Mouse (Mus musculus) heart, embryonic 13.5 days (tissue): ENCODE data around the gene Ucp2. TPM values are rescaled to one million over a fixed set of nuclear protein-coding genes. Genes with fewer than 3 reads are reported as not detected.

Experiments
- ATAC-seq: fragments of 200-750 bp; cut with Nextera tagmentation; 2 replicates; pipeline ENCODE4 v1.8.0; 2017; ENCODE audit warnings: moderate TSS enrichment; ENCODE audit not compliant: insufficient number of reproducible peaks, low FRiP score, low TSS enrichment; ENCODE audit errors: extremely low read depth
- H3K27ac ChIP-seq: fragments of 300-500 bp; sonication (generic); replicated peaks from 2 replicates; pipeline ENCODE4 v1.5.1; 2015; ENCODE audit warnings: moderate library complexity, mild to moderate bottlenecking, inconsistent platforms
- H3K27me3 ChIP-seq: fragments of 300-500 bp; sonication (generic); replicated peaks from 2 replicates; pipeline ENCODE4 v1.6.1; 2015; ENCODE audit warnings: mild to moderate bottlenecking, inconsistent platforms
- H3K36me3 ChIP-seq: fragments of 300-500 bp; sonication (generic); 2 replicates; pipeline ENCODE4 v1.6.1; 2015; ENCODE audit warnings: mild to moderate bottlenecking, inconsistent platforms
- H3K4me1 ChIP-seq: fragments of 300-500 bp; sonication (generic); 2 replicates; pipeline ENCODE4 v1.6.1; 2015; ENCODE audit warnings: inconsistent platforms
- H3K4me2 ChIP-seq: fragments of 300-500 bp; sonication (generic); 2 replicates; pipeline ENCODE4 v1.6.1; 2015; ENCODE audit warnings: inconsistent platforms, mild to moderate bottlenecking, moderate library complexity
- H3K4me3 ChIP-seq: fragments of 300-500 bp; sonication (generic); 2 replicates; pipeline ENCODE4 v1.5.1; 2015; ENCODE audit warnings: moderate library complexity, mild to moderate bottlenecking, inconsistent platforms
- H3K9ac ChIP-seq: fragments of 300-500 bp; sonication (generic); 2 replicates; pipeline ENCODE4 v1.6.1; 2015; ENCODE audit warnings: inconsistent platforms, mild to moderate bottlenecking, moderate library complexity
- H3K9me3 ChIP-seq: fragments of 300-500 bp; sonication (generic); 2 replicates; pipeline ENCODE4 v1.6.1; 2016; ENCODE audit warnings: inconsistent platforms
- WGBS: fragments of 180-500 bp; shearing (Covaris S2); methylation state at CpG from one replicate; pipeline ENCODE4 v1.1.7; 2015; ENCODE audit warnings: mixed read lengths; 5-methylcytosine and 5-hydroxymethylcytosine counted together
- polyA plus RNA-seq: library from polyadenylated mRNA; unstranded; fragments of >200 nt; fragmentation: Nextera tagmentation; extraction: Ambion mirVana; gene quantifications from 2 replicates; pipeline ENCODE4 v1.2.1, GENCODE M21; 2015

Gene Ucp2
- polyA plus RNA-seq, 1 experiment from 2014 or later = 197 TPM

- no peak overlapping the region for H3K9ac ChIP-seq
- 70% methylated on average over 4 of the region's 4 CpGs for WGBS
Measured at GRCm38 (mm10) chr7:100506494-100506893, 13.4 kb downstream of the Ucp2 start.

GRCm38 (mm10) chr7:100508670-100509069 is 15.5 kb downstream of the Ucp2 start:
- no peaks in the 10 kb centered on the region for H3K36me3 ChIP-seq
- H3K4me2 ChIP-seq = no peak overlapping the region
- H3K27ac ChIP-seq = no peak overlapping the region
- no peak overlapping the region for H3K9ac ChIP-seq
- WGBS = 44% methylated on average over 3 of the region's 3 CpGs
- ATAC-seq = no peak
- no peak overlapping the region for H3K4me3 ChIP-seq
- no peaks in the 10 kb centered on the region; the same call in 1 of the 2 replicates for H3K4me1 ChIP-seq
- no peaks in the 10 kb centered on the region for H3K9me3 ChIP-seq
- peaks cover 17% of the 10 kb centered on the region for H3K27me3 ChIP-seq

More at GRCm38 (mm10) chr7:100506494-100506893, 13.4 kb downstream of the Ucp2 start:
- H3K27ac ChIP-seq = no peak overlapping the region
- no peaks in the 10 kb centered on the region for H3K27me3 ChIP-seq
- H3K36me3 ChIP-seq = no peaks in the 10 kb centered on the region
- H3K4me1 ChIP-seq = no peaks in the 10 kb centered on the region; the same call in 1 of the 2 replicates
- H3K9me3 ChIP-seq = no peaks in the 10 kb centered on the region
- ATAC-seq = no peak
- H3K4me3 ChIP-seq = no peak overlapping the region
- H3K4me2 ChIP-seq = no peak overlapping the region

- Histone ChIP-seq H3K9me3 (no peaks in the 10 kb centered on the region), H3K4me2 (no peak overlapping the region), H3K27ac (no peak overlapping the region), H3K4me1 (no peaks in the 10 kb centered on the region; the same call in 1 of the 2 replicates), H3K27me3 (peaks cover 25% of the 10 kb centered on the region), H3K36me3 (no peaks in the 10 kb centered on the region), H3K9ac (no peak overlapping the region), H3K4me3 (no peak overlapping the region)
- no peak for ATAC-seq
- 67% methylated on average over 8 of the region's 8 CpGs for WGBS
Measured at GRCm38 (mm10) chr7:100511602-100512001, 18.5 kb downstream of the Ucp2 start.

- no peaks in the 10 kb centered on the region for H3K9me3 ChIP-seq
- no peaks in the 10 kb centered on the region for H3K36me3 ChIP-seq
- WGBS = 43% methylated on average over 11 of the region's 11 CpGs
- peak within 1 kb of the TSS; percentile 39 for H3K4me2 ChIP-seq
- H3K27me3 ChIP-seq = peaks cover 25% of the 10 kb centered on the region
- H3K4me1 ChIP-seq = no peaks in the 10 kb centered on the region; the same call in 1 of the 2 replicates
- no peak for ATAC-seq
- no peak within 1 kb of the TSS for H3K9ac ChIP-seq
- H3K4me3 ChIP-seq = 0 out of 2 replicates have a peak within 1 kb of the TSS, but pooled peaks have one; percentile 6
- H3K27ac ChIP-seq = no peak within 1 kb of the TSS
Measured at GRCm38 (mm10) chr7:100514573-100514972, 21.4 kb downstream of the Ucp2 start, which contains the start of gene Dnajb13. Gene Dnajb13, minus strand, starts transcription at chr7:100514960.

GRCm38 (mm10) chr7:100520204-100520603 is 27.1 kb downstream of the Ucp2 start:
- no peak overlapping the region for H3K27ac ChIP-seq
- H3K4me3 ChIP-seq = no peak overlapping the region
- no peak for ATAC-seq
- H3K36me3 ChIP-seq = no peaks in the 10 kb centered on the region
- no peaks in the 10 kb centered on the region for H3K4me1 ChIP-seq
- 0 out of 2 replicates have a peak, but pooled peaks cover 2% of the 10 kb centered on the region for H3K27me3 ChIP-seq
- H3K9ac ChIP-seq = no peak overlapping the region
- H3K4me2 ChIP-seq = no peak overlapping the region
- no peaks in the 10 kb centered on the region for H3K9me3 ChIP-seq
- WGBS = 52% methylated on average over 7 of the region's 7 CpGs

- Histone ChIP-seq H3K4me1 (no peaks in the 10 kb centered on the region), H3K9ac (no peak overlapping the region), H3K36me3 (no peaks in the 10 kb centered on the region), H3K4me3 (no peak overlapping the region), H3K27me3 (0 out of 2 replicates have a peak, but pooled peaks cover 2% of the 10 kb centered on the region), H3K4me2 (peak overlapping the region; percentile 38; the same call in 1 of the 2 replicates), H3K27ac (no peak overlapping the region), H3K9me3 (no peaks in the 10 kb centered on the region)
- WGBS = 17% methylated on average over 10 of the region's 10 CpGs
- no peak for ATAC-seq
Measured at GRCm38 (mm10) chr7:100520663-100521285, 27.6 kb downstream of the Ucp2 start.

GRCm38 (mm10) chr7:100522222-100522621 is 29.1 kb downstream of the Ucp2 start:
- 69% methylated on average over 3 of the region's 3 CpGs for WGBS
- Histone ChIP-seq H3K4me1 (no peaks in the 10 kb centered on the region), H3K27ac (no peak overlapping the region), H3K9me3 (no peaks in the 10 kb centered on the region), H3K27me3 (no peaks in the 10 kb centered on the region), H3K36me3 (no peaks in the 10 kb centered on the region), H3K9ac (no peak overlapping the region), H3K4me2 (no peak overlapping the region), H3K4me3 (no peak overlapping the region)
- no peak for ATAC-seq

GRCm38 (mm10) chr7:100524669-100525068 is 31.5 kb downstream of the Ucp2 start:
- no peak overlapping the region for H3K4me2 ChIP-seq
- no peak overlapping the region for H3K27ac ChIP-seq
- WGBS = 51% methylated on average over 8 of the region's 8 CpGs
- H3K9me3 ChIP-seq = no peaks in the 10 kb centered on the region
- no peak overlapping the region for H3K4me3 ChIP-seq
- no peak for ATAC-seq
- no peaks in the 10 kb centered on the region for H3K27me3 ChIP-seq
- H3K4me1 ChIP-seq = no peaks in the 10 kb centered on the region
- no peaks in the 10 kb centered on the region for H3K36me3 ChIP-seq
- H3K9ac ChIP-seq = no peak overlapping the region

GRCm38 (mm10) chr7:100530766-100531165 is 37.6 kb downstream of the Ucp2 start:
- Histone ChIP-seq H3K4me3 (no peak overlapping the region), H3K4me2 (no peak overlapping the region), H3K36me3 (no peaks in the 10 kb centered on the region), H3K27ac (no peak overlapping the region), H3K9ac (no peak overlapping the region), H3K9me3 (no peaks in the 10 kb centered on the region; the same call in 1 of the 2 replicates), H3K27me3 (no peaks in the 10 kb centered on the region), H3K4me1 (no peaks in the 10 kb centered on the region)
- no peak for ATAC-seq
- 89% methylated on average over 5 of the region's 5 CpGs for WGBS

- Histone ChIP-seq H3K4me1 (peaks cover 12% of the 10 kb centered on the region), H3K27ac (no peak overlapping the region), H3K9me3 (no peaks in the 10 kb centered on the region; the same call in 1 of the 2 replicates), H3K36me3 (no peaks in the 10 kb centered on the region), H3K4me3 (no peak overlapping the region), H3K27me3 (no peaks in the 10 kb centered on the region), H3K9ac (no peak overlapping the region), H3K4me2 (no peak overlapping the region)
- no peak for ATAC-seq
- 49% methylated on average over 2 of the region's 2 CpGs for WGBS
Measured at GRCm38 (mm10) chr7:100533503-100533902, 40.4 kb downstream of the Ucp2 start.

- ATAC-seq = no peak
- 76% methylated on average over 3 of the region's 3 CpGs for WGBS
Measured at GRCm38 (mm10) chr7:100534216-100534615, 41.1 kb downstream of the Ucp2 start.

GRCm38 (mm10) chr7:100535831-100536230 is 42.7 kb downstream of the Ucp2 start:
- Histone ChIP-seq H3K36me3 (peaks cover 21% of the 10 kb centered on the region), H3K4me3 (no peak overlapping the region), H3K27me3 (no peaks in the 10 kb centered on the region), H3K9me3 (no peaks in the 10 kb centered on the region), H3K27ac (no peak overlapping the region), H3K4me2 (peak overlapping the region; percentile 82), H3K9ac (no peak overlapping the region), H3K4me1 (peaks cover 12% of the 10 kb centered on the region)
- 69% methylated on average over 2 of the region's 2 CpGs for WGBS
- ATAC-seq = no peak

More at GRCm38 (mm10) chr7:100534216-100534615, 41.1 kb downstream of the Ucp2 start:
- Histone ChIP-seq H3K4me1 (peaks cover 12% of the 10 kb centered on the region), H3K4me2 (no peak overlapping the region), H3K9me3 (no peaks in the 10 kb centered on the region; the same call in 1 of the 2 replicates), H3K27me3 (no peaks in the 10 kb centered on the region), H3K9ac (no peak overlapping the region), H3K36me3 (peaks cover 5% of the 10 kb centered on the region), H3K4me3 (no peak overlapping the region), H3K27ac (no peak overlapping the region)
